Mouse (Mus musculus) spleen, adult 2 months (tissue): ENCODE data around the gene Grid2.

Source experiments
- CTCF ChIP-seq: fragments of 200-500 bp; IDR thresholded peaks from 2 replicates; pipeline ENCODE4 v1.5.1; 2011; ENCODE audit warnings: mild to moderate bottlenecking, inconsistent platforms; ENCODE audit not compliant: insufficient read depth, insufficient read length, insufficient replicate concordance; ENCODE audit errors: extremely low read depth
- POLR2A ChIP-seq: fragments of 200-500 bp; IDR thresholded peaks from 2 replicates; pipeline ENCODE4 v1.6.1; 2011; ENCODE audit warnings: low read depth, low read length, inconsistent platforms

DNA sequence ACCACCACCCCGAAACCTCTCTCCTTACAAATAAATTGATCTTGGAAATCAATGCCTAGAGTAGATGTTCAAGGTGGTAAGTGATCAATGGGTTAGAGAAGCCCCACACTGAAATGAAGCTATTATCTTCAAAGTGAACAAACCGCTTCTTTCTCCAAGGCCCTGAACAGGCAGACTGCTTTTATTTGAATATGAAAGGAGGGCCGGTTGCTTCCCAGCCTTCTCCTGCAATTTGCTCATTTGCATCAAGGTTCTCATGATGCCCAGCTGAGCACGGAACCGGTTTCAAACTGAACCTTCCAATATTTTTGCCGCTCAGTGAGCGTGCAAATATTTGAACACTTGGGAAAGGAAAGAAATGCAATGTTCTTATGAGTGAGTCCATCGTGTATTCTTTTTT is 1392.5 kb downstream of the Grid2 start:
- no peak for TF ChIP-seq CTCF
- no peak for TF ChIP-seq POLR2A
